In genomic region chr4:147443554-147443927, GRCm38 (mm10) we compare ENCODE assay signal across 9 mouse cellular contexts. TPM values are rescaled to one million over a fixed set of nuclear protein-coding genes. Genes with fewer than 3 reads are reported as not detected.
DNase-seq lines count a peak whose midpoint lies in the region; ATAC-seq and TF ChIP-seq lines count a peak whose summit lies in the region.
"Not testable (repeated sequence)": the region's sequence is repeated elsewhere in the genome, so short reads cannot be mapped to it uniquely, and the experiment has no call there.
"Had no signal": no experiment of that assay in that cellular context is flagged by ENCODE, and none has a peak within 500 bp of the region (broad histone marks: within the 10 kb centered on the region; RNA-seq: fewer than 3 reads in every experiment).

No protein-coding gene starts in this region.

- peak overlapping the region; percentile 83 for H3K4me2 ChIP-seq in forebrain, embryonic 11.5 days (ENCODE audit: low read depth, low read length, severe bottlenecking)
- peak overlapping the region; percentile 89 for H3K4me2 ChIP-seq in heart, embryonic 13.5 days
- H3K4me2 ChIP-seq in hindbrain, postnatal 0 days (ENCODE audit: low read depth, low read length): peak overlapping the region; percentile 89
- peak overlapping the region; percentile 76 for H3K4me2 ChIP-seq in limb, embryonic 11.5 days (ENCODE audit: low read depth, severe bottlenecking)
- H3K4me2 ChIP-seq in midbrain, embryonic 16.5 days (ENCODE audit: low read length): peak overlapping the region; percentile 90
- H3K4me2 ChIP-seq in stomach, postnatal 0 days (replicated peaks; ENCODE audit: low read depth): peak overlapping the region; percentile 87

- TF ChIP-seq EP300 in stomach, postnatal 0 days (optimal IDR thresholded peaks at IDR 0.05): not testable (repeated sequence)

- ATAC-seq in forebrain, embryonic 11.5 days (replicated peaks; ENCODE audit: low FRiP score); heart, embryonic 13.5 days (ENCODE audit: extremely low read depth, insufficient number of reproducible peaks, low FRiP score, low TSS enrichment); hindbrain, postnatal 0 days; limb, embryonic 11.5 days (ENCODE audit: insufficient number of reproducible peaks, low FRiP score, low TSS enrichment, low read depth); stomach, postnatal 0 days (ENCODE audit: low FRiP score, low TSS enrichment): not testable (repeated sequence)
- 0 out of 2 replicates have a peak, but pooled peaks have one; percentile 21 for ATAC-seq in midbrain, embryonic 16.5 days

- TF ChIP-seq CTCF in hindbrain, postnatal 0 days (IDR thresholded peaks at IDR 0.05; ENCODE audit: low read depth); lung, adult 2 months (IDR thresholded peaks at IDR 0.05; ENCODE audit: insufficient read depth, low read length); stomach, postnatal 0 days (IDR thresholded peaks at IDR 0.05; ENCODE audit: low read depth): not testable (repeated sequence)

- peak overlapping the region; percentile 42 for H3K4me3 ChIP-seq in forebrain, embryonic 11.5 days (ENCODE audit: low read depth, low read length)
- peak overlapping the region; percentile 62 for H3K4me3 ChIP-seq in heart, embryonic 13.5 days
- H3K4me3 ChIP-seq in hindbrain, postnatal 0 days (ENCODE audit: low read length): peak overlapping the region; percentile 55
- H3K4me3 ChIP-seq in limb, embryonic 11.5 days (ENCODE audit: low read depth, low read length): peak overlapping the region; percentile 41
- H3K4me3 ChIP-seq in lung, adult 2 months (replicated peaks; ENCODE audit: extremely low read depth, low read depth, low read length): not testable (repeated sequence)
- peak overlapping the region; percentile 57 for H3K4me3 ChIP-seq in midbrain, embryonic 16.5 days (ENCODE audit: low read depth, low read length)
- peak overlapping the region; percentile 48 for H3K4me3 ChIP-seq in stomach, postnatal 0 days (ENCODE audit: low read depth, low read length)

- H3K27ac ChIP-seq in forebrain, embryonic 11.5 days (ENCODE audit: low read depth, low read length); limb, embryonic 11.5 days (replicated peaks; ENCODE audit: low read depth, low read length); midbrain, embryonic 16.5 days (ENCODE audit: low read length): not testable (repeated sequence)
- H3K27ac ChIP-seq in heart, embryonic 13.5 days (replicated peaks): peak overlapping the region; percentile 84
- peak overlapping the region; percentile 67 for H3K27ac ChIP-seq in hindbrain, postnatal 0 days
- H3K27ac ChIP-seq in stomach, postnatal 0 days (replicated peaks): peak overlapping the region; percentile 56; the same call in 1 of the 2 replicates

- peak overlapping the region; percentile 90 for H3K9ac ChIP-seq in forebrain, embryonic 11.5 days (ENCODE audit: low read length)
- H3K9ac ChIP-seq in heart, embryonic 13.5 days: peak overlapping the region; percentile 93
- H3K9ac ChIP-seq in hindbrain, postnatal 0 days (replicated peaks; ENCODE audit: low read length): peak overlapping the region; percentile 81; the same call in 1 of the 2 replicates
- H3K9ac ChIP-seq in limb, embryonic 11.5 days (ENCODE audit: low read length): peak overlapping the region; percentile 93
- H3K9ac ChIP-seq in midbrain, embryonic 16.5 days (ENCODE audit: low read depth, low read length): peak overlapping the region; percentile 85; the same call in 1 of the 2 replicates
- H3K9ac ChIP-seq in stomach, postnatal 0 days (ENCODE audit: low read length): peak overlapping the region; percentile 78

- not testable (repeated sequence) for H3K4me1 ChIP-seq in forebrain, embryonic 11.5 days (replicated peaks; ENCODE audit: control insufficient read depth, insufficient read depth, low read length); heart, embryonic 13.5 days; hindbrain, postnatal 0 days (ENCODE audit: insufficient read depth, low read length); limb, embryonic 11.5 days (ENCODE audit: control insufficient read depth, insufficient read depth, low read length); lung, adult 2 months (ENCODE audit: control insufficient read depth, insufficient read depth, low read length); midbrain, embryonic 16.5 days (ENCODE audit: control insufficient read depth, insufficient read depth, low read length); stomach, postnatal 0 days (replicated peaks; ENCODE audit: control insufficient read depth, insufficient read depth)

- H3K9me3 ChIP-seq in forebrain, embryonic 11.5 days (ENCODE audit: control insufficient read depth, low read length); heart, embryonic 13.5 days; hindbrain, postnatal 0 days (ENCODE audit: low read length); limb, embryonic 11.5 days (ENCODE audit: control insufficient read depth, low read length); midbrain, embryonic 16.5 days (replicated peaks; ENCODE audit: control insufficient read depth, low read length, poor library complexity, severe bottlenecking); stomach, postnatal 0 days (ENCODE audit: control insufficient read depth, low read length): not testable (repeated sequence)

- peak; percentile 40 to 84 for DNase-seq in adrenal gland, adult (ENCODE audit: inconsistent age in 2 of 2, low spot score in 1 of 2)
- not testable (repeated sequence) for DNase-seq in forebrain, embryonic 11.5 days (ENCODE audit: low spot score); hindbrain, postnatal 0 days (ENCODE audit: low spot score); limb, embryonic 11.5 days (ENCODE audit: low spot score); stomach, postnatal 0 days (ENCODE audit: low spot score)
- DNase-seq in lung, adult 2 months: peak; percentile 14

- TF ChIP-seq POLR2A in lung, adult 2 months (IDR thresholded peaks at IDR 0.05; ENCODE audit: borderline replicate concordance, extremely low read depth, low read depth, low read length): not testable (repeated sequence)

- H3K36me3 ChIP-seq in forebrain, embryonic 11.5 days (ENCODE audit: control insufficient read depth, insufficient read depth, low read length); heart, embryonic 13.5 days; hindbrain, postnatal 0 days (ENCODE audit: insufficient read depth, low read length); limb, embryonic 11.5 days (ENCODE audit: control insufficient read depth, insufficient read depth, low read length); midbrain, embryonic 16.5 days (ENCODE audit: control insufficient read depth, insufficient read depth, low read length); stomach, postnatal 0 days (ENCODE audit: control insufficient read depth, insufficient read depth, low read length): not testable (repeated sequence)

- WGBS in forebrain, embryonic 11.5 days: 40% methylated on average over 8 of the region's 8 CpGs
- 25% methylated on average over 8 of the region's 8 CpGs for WGBS in heart, embryonic 13.5 days
- 35% methylated on average over 8 of the region's 8 CpGs for WGBS in hindbrain, postnatal 0 days
- WGBS in limb, embryonic 11.5 days: 38% methylated on average over 8 of the region's 8 CpGs
- WGBS in lung, adult 2 months: 41% methylated on average over 8 of the region's 8 CpGs
- WGBS in midbrain, embryonic 16.5 days: 34% methylated on average over 8 of the region's 8 CpGs
- 36% methylated on average over 8 of the region's 8 CpGs for WGBS in stomach, postnatal 0 days

- not testable (repeated sequence) for H3K27me3 ChIP-seq in forebrain, embryonic 11.5 days (ENCODE audit: control insufficient read depth, insufficient read depth, low read length); heart, embryonic 13.5 days (replicated peaks); hindbrain, postnatal 0 days (ENCODE audit: insufficient read depth, low read length); limb, embryonic 11.5 days (ENCODE audit: control insufficient read depth, insufficient read depth, low read length); midbrain, embryonic 16.5 days (ENCODE audit: control insufficient read depth, insufficient read depth, low read depth, low read length); stomach, postnatal 0 days (ENCODE audit: control insufficient read depth, insufficient read depth, low read length)

RNA-seq across cellular contexts. Expression of gene Zfp982, which starts 48.7 kb away (rescaled TPM):
- polyA plus RNA-seq in forebrain, embryonic 11.5 days (2014; fragmentation: Nextera tagmentation; extraction: Ambion mirVana): 8.7 and 10.6 TPM in 2 replicates
- polyA plus RNA-seq in heart, embryonic 13.5 days (2015; fragmentation: Nextera tagmentation; extraction: Ambion mirVana): 5.4 and 5.5 TPM in 2 replicates
- total RNA-seq in hindbrain, postnatal 0 days (2014; rRNA removed): 1.2 and 3.3 TPM in 2 replicates
- 4.1 and 4.6 TPM in 2 replicates for polyA plus RNA-seq in hindbrain, postnatal 0 days (2015; fragmentation: Nextera tagmentation; extraction: Ambion mirVana)
- polyA plus RNA-seq in limb, embryonic 11.5 days (2014; fragmentation: Nextera tagmentation; extraction: Ambion mirVana): 8.2 and 13.3 TPM in 2 replicates
- polyA plus RNA-seq in lung, adult 2 months (2012; rRNA removed): 0.15 and 0.31 TPM in 2 replicates
- 3.7 and 5.0 TPM in 2 replicates for polyA plus RNA-seq in midbrain, embryonic 16.5 days (2015; fragmentation: Nextera tagmentation; extraction: Ambion mirVana)
- polyA plus RNA-seq in stomach, postnatal 0 days (2015; fragmentation: Nextera tagmentation; extraction: Ambion mirVana): 1.2 and 1.6 TPM in 2 replicates
- polyA plus RNA-seq: Patski had no signal
